Mouse (Mus musculus): Measurements from ENCODE around the gene Gpx5.

- TF ChIP-seq TAL1 (IDR thresholded peaks at IDR 0.05; ENCODE audit: low read length) (no peak), GATA1 (IDR thresholded peaks at IDR 0.05; ENCODE audit: low read length) (no peak)
Measured at GRCm38 (mm10) chr13:21264366-21264765, 28.2 kb downstream of the Gpx5 start.

Data from erythroblast, embryonic 14.5 days (primary cell).